Mouse (Mus musculus) frontal cortex, adult 2 months (tissue): ENCODE measurements at regions not wholly inside any gene's neighbourhood (a gene's known extent, or its start where the extent isn't known, plus 50 kb on each side); places are given as distances from the start of the nearest gene placed in this dataset.
A peak's percentile ranks its signal among the peaks of the same experiment; 100 is the strongest.
"Not testable (repeated sequence)": the region's sequence is repeated elsewhere in the genome, so short reads cannot be mapped to it uniquely, and the experiment has no call there.

Experiments used
- DNase-seq, 2 experiments: peaks; one replicate each; pipeline ENCODE4 v3.0.0; 2022; ENCODE audit warnings: low spot score in 1 of 2; ENCODE audit errors: extremely low spot score in 1 of 2

DNA sequence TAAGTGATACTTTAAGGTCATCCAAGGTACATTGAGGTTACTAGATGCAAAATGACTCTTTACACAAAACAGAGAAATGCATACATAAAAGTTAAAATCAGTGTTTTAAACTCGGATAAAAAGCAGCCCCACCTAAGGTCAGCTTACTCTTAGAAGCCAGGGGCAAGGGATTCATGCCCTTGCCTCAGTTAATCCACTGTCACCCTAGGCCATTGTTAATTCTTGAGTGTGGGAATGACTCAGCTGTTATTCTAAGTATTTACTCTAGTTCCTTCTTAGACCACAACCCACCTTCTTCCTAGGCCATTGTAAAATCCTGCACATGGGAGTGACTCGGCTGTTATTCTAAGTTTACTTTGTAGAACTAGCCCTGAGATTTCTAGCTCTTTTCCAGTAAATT is 64.1 kb upstream of the Ces1h start:
- not testable (repeated sequence) for DNase-seq

DNA sequence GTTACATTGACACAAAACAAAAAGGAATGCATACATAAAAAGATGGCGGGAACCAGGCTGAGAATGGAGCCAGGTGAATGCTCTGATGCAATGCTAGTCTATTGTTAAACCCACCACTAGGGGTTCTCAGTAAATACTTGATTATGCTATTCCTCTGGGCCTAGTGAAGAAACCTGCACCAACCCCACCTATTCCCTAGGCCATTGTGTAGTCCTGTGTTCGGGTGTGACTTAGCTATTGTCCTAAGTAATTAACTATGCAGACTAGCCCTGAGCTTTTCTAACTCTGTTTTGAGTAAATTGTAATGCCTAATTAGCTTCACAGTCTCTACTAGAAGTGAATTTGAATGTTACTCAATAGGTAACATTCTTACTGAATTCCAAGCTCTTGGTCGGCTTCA is 62.4 kb upstream of the Ces1h start:
- DNase-seq, result no peak

DNA sequence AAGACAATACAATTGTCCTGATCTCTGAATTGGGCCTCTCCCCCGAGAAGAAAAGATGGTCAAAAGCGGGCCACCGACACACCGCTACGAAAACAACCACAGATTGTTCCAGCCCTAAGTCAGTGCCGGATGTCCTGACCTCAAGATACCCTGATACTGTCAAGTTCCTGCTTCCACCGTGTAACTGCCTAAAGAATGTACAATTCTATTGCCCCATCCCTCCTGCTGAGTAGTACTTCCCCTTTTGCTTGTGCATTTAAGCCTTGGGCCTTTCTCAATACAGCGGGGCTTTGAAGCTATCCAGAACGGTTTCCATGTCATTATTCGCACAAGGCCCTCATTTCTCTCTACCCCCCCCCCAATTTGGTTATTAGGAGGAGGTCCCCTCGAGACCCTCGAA is 57.1 kb upstream of the Ces1h start:
- not testable (repeated sequence) for DNase-seq

DNA sequence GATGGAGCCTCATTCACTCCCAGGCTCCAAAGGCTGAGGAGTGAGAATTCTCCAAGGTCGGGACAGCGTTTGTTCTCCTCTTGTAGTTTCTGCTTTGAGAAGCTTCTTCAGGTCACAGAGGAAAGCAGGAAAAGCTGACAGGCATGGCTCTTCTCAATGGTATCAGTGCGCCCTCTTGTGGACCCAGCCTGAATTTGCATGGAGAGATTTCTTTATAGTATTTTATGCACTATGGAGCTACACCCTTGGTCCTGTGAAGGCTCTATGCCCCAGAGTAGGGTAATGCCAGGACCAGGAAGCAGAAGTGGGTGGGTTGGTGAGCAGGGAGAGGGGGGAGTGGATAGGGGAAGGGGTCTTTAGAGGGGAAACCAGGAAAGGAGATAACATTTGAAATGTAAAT is 51.1 kb upstream of the Ces1h start:
- DNase-seq, result peak; percentile 44 to 91
